Mouse (Mus musculus): ENCODE measurements around the gene Ptger3.

Gene Ptger3

DNA sequence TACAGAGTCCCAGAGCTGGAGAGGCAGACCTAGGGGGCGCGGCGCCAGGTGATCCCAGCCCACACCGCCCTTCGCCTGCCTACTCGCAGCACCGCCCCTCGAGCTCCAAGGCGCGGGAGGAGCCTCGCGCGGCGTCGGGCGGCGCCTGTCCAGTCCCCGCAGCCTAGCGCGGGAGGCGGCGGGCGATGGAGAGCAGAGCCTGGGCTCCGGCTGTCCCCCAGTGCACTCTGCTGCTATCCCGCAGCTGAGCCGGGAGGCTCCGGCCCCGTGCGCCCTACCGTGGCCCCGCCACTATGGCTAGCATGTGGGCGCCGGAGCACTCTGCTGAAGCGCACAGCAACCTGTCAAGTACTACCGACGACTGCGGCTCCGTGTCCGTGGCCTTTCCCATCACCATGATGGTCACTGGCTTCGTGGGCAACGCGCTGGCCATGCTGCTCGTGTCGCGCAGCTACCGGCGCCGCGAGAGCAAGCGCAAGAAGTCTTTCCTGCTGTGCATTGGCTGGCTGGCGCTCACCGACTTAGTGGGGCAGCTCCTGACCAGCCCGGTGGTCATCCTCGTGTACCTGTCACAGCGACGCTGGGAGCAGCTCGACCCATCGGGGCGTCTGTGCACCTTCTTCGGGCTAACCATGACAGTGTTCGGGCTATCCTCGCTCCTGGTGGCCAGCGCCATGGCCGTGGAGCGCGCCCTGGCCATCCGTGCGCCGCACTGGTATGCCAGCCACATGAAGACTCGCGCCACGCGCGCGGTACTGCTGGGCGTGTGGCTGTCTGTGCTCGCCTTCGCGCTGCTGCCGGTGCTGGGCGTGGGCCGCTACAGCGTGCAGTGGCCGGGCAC is at the start of gene Ptger3:
Gene Ptger3, plus strand, starts transcription at position 168 of the 841 bp plus-strand sequence.
- no peak for DNase-seq

DNA sequence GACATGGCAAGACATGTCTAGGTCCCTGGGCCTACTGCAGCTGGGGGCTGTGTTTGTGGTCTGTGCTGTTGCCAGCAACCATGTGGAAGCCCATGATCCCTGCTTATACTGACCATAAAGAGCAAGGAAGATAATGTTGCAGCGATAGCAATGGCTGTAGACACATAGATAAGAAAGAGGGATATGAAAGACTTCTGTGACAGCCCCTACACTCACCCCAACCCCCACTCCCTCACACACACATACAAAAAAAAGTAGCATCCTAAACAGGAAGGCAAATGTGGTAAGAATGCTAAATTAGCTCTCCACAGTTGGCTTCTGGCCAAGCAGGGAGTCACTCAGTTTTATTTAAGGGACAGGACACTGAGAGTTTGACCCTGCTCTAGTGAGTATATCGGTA is 48.7 kb upstream of the Ptger3 start:
- DNase-seq = no peak

DNA sequence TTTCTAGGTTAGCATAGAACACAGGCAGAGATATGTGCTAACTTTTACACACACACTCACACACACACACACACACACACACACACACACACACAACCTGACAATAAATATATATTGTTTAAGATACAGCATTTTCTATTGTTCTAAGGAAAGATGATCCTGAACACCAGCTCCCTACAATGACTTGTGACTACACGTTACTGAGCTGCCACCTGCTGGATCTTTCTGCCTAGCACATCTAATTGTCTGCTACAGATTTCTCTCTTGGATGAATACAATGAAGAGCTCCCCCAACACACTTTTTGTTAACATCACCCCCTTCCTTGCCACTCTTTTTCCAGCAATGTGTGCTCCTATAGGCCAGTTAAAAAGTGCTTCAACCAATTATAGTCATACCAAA is 46.3 kb upstream of the Ptger3 start:
- peak in 1 of 2 experiments; percentile 8 for DNase-seq

DNA sequence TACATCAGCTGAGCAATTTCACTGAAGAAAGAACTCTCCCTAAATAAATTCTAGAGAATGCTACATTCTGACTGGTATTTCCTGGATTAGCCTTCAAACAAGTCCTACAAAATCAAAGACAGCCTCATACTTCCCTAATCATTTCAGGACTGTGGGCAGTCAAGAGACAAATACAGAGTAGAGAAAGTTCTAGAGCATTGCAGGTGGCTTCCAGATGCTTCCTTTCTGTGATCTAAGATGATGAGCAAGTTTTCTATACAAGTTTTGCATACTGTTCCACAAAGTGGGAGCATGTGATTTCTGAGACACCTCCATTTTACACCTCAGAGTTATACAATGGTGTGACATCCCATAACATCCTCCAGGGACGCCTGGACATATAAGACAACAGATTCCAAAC is 42.9 kb upstream of the Ptger3 start:
- no peak for DNase-seq

GRCm38 (mm10) chr3:157531585-157531984 is 35.1 kb upstream of the Ptger3 start:
- no peak for DNase-seq

DNA sequence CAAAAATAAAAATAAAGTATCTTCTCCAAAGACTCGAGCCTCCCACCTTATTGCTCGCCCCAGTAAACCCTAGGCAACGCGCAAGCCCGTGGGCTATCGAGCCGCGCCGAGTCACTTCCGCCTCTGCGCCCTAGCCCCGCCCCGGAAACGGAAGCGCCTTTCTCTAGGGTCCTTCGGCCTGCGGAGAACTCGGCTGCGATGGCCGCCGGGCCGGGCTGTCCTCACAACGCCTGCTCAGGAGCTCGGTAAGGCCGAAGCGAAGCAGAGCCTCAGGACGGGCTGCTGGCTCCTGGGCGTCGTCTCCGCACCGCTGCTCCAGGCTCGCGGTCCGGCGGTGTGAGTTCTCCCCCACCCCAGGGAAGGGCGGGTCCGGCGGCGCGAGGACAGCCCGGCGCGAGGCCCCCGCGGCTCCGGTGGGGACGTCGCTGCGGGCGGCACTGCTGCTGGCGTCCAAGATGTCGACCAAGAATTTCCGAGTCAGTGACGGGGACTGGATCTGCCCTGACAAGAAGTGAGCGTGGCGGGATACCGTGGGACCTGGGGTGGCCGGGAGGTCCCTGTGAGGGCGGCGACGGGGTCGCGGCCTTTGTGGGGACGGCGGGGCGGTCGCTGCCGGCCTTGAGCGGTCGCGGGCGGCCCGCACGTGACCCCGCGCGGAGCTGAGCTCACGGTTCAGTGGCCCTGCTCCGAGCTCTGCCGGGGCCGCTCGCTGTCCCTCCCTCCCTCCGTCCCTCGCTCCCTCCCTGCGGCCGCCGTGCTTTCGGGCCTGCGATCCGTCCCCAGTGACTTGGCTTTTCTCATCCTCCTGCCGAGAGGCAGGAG is 32.5 kb upstream of the Ptger3 start, which contains the start of gene Zranb2:
Gene Zranb2, plus strand, starts transcription at position 197 of the 822 bp plus-strand sequence.
- DNase-seq = peak; percentile 97

- no peak for DNase-seq
These were observed 31.8 kb upstream of the Ptger3 start for GRCm38 (mm10) chr3:157534786-157535415.

GRCm38 (mm10) chr3:157549323-157549722 is 17.4 kb upstream of the Ptger3 start:
- DNase-seq = no peak

DNA sequence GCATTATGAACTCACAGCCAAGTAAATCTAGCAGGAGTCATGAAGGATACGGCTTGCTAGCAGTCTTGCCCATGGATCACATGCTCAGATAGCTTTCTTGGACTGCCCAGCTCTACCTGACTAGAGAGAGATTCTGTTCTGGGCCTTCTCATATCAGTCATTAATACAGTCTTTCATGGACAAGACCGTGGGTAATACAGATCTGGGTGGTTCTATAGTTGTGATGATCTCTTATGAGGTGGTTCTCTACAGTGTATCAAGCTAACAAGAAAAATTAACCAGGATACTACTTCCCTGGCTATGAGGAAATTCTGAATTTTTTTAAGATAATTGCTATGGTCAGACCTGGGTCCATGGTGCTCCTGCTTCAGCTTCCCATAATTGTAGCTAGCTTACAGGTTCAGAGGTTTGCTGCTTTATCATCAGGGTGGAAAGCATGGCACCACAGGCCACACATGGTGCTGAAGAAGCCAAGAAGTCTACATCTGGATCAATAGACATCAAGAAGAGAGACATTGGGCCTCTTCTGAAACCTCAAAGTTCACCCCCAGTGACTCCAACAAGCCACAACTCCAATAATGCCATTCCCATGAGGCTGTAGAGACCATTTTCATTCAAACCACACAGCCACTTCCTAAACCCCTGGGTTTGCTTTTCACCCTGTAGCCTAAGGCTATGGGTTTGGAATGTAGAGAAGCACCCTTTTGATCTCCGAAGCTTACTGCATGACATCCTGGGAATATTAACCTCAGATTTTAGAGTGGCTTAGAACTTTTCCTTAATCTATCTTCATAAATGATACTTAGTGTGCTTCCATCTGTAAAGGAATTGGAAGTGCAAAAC is 16.7 kb upstream of the Ptger3 start:
- DNase-seq = no peak

- no peak for DNase-seq
These were observed 1.5 kb upstream of the Ptger3 start for GRCm38 (mm10) chr3:157565196-157565595.

GRCm38 (mm10) chr3:157567566-157568132 is 957 bp downstream of the Ptger3 start:
- DNase-seq = no peak

DNA sequence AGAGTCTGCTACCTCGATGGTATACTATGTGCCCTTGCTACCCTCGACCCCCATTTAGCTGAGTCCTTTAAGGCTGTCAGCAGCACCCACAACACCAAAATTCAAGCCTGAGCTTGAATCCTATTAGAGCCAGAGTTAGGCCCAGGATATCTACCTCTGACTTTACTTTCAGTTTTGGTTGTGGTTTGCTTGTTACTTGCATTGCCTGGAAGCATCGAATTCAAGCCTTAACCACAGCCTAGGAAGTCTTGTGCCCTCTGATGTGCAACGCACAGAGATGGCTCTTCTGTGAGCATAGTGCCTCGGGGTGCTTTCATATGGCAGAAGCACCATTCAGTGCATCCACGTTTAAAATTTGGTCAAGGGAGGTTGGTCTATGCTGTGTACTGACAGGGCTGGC is 5.3 kb downstream of the Ptger3 start:
- DNase-seq = no peak

- DNase-seq = no peak
These were observed 9.0 kb downstream of the Ptger3 start for GRCm38 (mm10) chr3:157575441-157576342.

DNA sequence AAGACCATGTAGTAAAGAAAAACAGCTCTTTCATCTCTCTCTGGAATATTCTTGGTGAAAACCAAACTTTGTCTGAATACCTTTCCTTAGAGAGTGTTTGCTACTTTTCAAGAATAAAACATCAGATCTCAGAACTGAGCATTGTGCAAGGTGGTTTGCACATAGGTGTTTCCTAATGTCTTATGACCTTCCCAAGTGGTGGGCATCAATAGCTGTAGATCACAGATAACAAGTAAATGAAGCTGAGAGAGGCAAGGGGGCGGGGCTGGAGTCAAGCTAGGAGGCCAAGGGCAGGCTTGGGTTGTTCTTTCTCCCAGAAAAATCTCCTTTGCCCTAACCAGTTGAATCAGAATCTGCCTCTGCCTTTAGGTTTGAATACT is 9.6 kb downstream of the Ptger3 start:
- no peak for DNase-seq

DNA sequence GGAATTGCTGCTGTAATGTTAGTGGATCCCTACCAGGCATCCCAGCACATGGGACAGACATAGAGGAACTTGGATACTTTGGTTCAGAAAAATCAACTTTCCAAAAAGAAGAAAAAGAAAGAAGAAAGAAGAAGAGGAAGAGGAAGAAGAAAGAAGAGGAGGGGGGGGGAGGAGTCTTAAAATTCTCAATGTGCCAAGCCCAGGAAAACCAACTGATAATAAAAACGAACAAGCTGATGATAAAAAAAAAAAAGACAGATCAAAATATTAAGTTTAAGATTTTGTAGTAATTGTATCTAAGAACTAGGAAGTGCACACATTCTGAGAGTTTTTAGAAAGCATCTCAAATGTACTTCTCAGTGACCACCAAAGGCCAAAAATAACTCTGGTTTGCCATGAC is 10.2 kb downstream of the Ptger3 start:
- no peak for DNase-seq

GRCm38 (mm10) chr3:157578469-157579170 is 11.9 kb downstream of the Ptger3 start:
- no peak for DNase-seq

DNA sequence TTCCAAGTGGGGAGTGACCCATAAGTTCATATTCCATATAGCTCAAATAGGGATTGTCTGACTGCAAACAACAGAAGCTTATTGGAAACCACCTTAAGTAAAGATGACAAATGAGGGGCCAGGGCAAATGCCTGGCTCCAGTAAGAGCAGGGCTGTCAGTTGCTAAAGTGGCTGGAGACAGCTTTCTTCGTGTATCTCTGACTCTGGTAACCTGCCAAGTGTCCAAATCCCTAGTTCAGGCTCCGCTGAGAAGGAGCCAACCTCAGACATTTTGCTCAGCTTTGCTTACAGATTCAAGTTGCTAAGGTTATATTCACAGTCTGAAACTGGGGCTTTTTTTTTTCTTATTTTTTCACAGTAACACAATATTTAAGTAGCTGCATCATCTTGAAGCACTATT is 12.7 kb downstream of the Ptger3 start:
- no peak for DNase-seq

- no peak for DNase-seq
These were observed 13.6 kb downstream of the Ptger3 start for GRCm38 (mm10) chr3:157580299-157580698.

DNA sequence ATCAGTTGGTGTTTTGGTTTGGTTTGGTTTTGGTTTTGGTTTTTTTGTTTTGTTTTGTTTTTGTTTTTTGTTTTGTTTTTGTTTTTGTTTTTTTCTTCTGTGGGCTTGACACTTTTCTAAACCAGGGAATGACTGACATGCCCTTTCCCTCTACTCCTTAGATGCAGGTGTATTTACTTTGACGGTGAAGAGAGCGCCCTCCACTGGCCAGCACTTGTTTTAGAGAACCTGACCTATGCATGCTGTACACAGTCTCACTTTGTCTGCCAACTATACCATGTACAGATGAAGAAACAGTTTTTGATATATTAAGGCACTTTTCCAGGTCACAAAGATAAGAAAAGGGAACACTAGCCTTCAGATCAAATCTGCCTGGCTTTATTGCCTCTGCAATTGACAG is 15.1 kb downstream of the Ptger3 start:
- DNase-seq = no peak

DNA sequence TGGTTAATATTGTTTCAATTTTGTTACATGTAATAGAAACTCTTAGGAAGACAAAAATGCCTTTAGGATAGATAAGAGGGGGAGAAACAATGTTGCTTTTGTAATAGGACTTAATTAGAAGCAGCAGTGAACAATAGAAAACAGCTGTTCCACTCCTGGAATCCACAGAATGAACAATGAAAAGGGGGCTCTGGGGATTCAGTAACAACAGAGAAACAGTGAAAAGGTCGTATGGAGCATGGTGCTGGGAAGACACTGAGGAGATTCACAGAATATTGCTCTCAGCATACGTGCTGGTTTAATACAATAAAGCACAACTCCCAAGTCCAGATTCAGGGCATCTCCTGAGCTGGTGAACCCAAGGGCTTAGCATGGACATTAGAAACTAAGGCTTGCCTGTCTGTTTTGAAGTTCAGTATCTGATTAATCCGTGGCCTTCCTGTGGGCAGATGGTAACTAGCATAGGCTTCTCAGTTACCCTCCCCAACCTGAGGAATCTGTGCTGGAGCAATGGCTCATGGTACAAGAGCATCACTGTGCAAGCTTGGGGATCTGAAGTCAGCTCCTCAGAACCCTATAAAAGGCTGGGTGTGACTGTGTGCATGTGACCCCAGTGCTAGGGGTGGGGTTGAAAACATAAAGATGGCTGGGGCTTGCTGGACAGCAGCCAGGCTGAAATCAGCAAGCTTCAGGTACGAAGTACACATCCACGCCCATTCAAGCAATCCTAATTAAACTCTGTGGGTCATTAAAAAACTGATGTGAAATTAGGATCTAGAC is 16.1 kb downstream of the Ptger3 start:
- no peak for DNase-seq

All from B cell, adult 2 months (primary cell).